Mouse (Mus musculus) neural tube, embryonic 11.5 days (tissue): ENCODE measurements around the gene Fam189a2. TPM values are rescaled to one million over a fixed set of nuclear protein-coding genes. Genes with fewer than 3 reads are reported as not detected.

Experiments
- ATAC-seq: fragments of 200-750 bp; cut with Nextera tagmentation; 2 replicates; pipeline ENCODE4 v1.8.0; 2017; ENCODE audit warnings: moderate number of reproducible peaks, mild to moderate bottlenecking, moderate TSS enrichment, moderate library complexity; ENCODE audit not compliant: insufficient read depth, low FRiP score, low TSS enrichment
- DNase-seq: peaks from one replicate; pipeline ENCODE4 v3.0.0-alpha.2; 2015; ENCODE audit warnings: low spot score
- H3K27ac ChIP-seq: fragments of 300-500 bp; sonication (generic); 2 replicates; pipeline ENCODE4 v1.5.1; 2014; ENCODE audit warnings: low read depth, mild to moderate bottlenecking, low read length
- H3K27me3 ChIP-seq: fragments of 300-500 bp; sonication (generic); 2 replicates; pipeline ENCODE4 v1.6.1; 2014; ENCODE audit warnings: mild to moderate bottlenecking, low read length, mixed read lengths; ENCODE audit not compliant: control insufficient read depth, insufficient read depth
- H3K36me3 ChIP-seq: fragments of 300-500 bp; sonication (generic); 2 replicates; pipeline ENCODE4 v1.6.1; 2014; ENCODE audit warnings: mild to moderate bottlenecking, low read length, moderate library complexity, mixed read lengths; ENCODE audit not compliant: control insufficient read depth, insufficient read depth
- H3K4me1 ChIP-seq: fragments of 300-500 bp; sonication (generic); 2 replicates; pipeline ENCODE4 v1.6.1; 2014; ENCODE audit warnings: low read length, mixed read lengths; ENCODE audit not compliant: control insufficient read depth, insufficient read depth
- H3K4me2 ChIP-seq: fragments of 300-500 bp; sonication (generic); 2 replicates; pipeline ENCODE4 v1.6.1; 2014; ENCODE audit warnings: low read depth, mild to moderate bottlenecking, moderate library complexity
- H3K4me3 ChIP-seq: fragments of 300-500 bp; sonication (generic); 2 replicates; pipeline ENCODE4 v1.5.1; 2014; ENCODE audit warnings: low read depth, low read length
- H3K9ac ChIP-seq: fragments of 300-500 bp; sonication (generic); 2 replicates; pipeline ENCODE4 v1.6.1; 2014; ENCODE audit warnings: mild to moderate bottlenecking, low read length
- H3K9me3 ChIP-seq: fragments of 300-500 bp; sonication (generic); 2 replicates; pipeline ENCODE4 v1.6.1; 2016; ENCODE audit warnings: low read length; ENCODE audit not compliant: control insufficient read depth
- WGBS: fragments of 180-500 bp; shearing (Covaris S2); extraction: QIAGEN DNeasy Blood & Tissue Kit; methylation state at CpG from one replicate; pipeline ENCODE4 v1.1.7; 2014; 5-methylcytosine and 5-hydroxymethylcytosine counted together
- polyA plus RNA-seq: library from polyadenylated mRNA; unstranded; fragments of >200 nt; fragmentation: Nextera tagmentation; extraction: Ambion mirVana; gene quantifications from 2 replicates; pipeline ENCODE4 v1.2.1, GENCODE M21; 2014

The Fam189a2 gene
- 1.9 and 2.4 TPM in 2 replicates for polyA plus RNA-seq

DNA sequence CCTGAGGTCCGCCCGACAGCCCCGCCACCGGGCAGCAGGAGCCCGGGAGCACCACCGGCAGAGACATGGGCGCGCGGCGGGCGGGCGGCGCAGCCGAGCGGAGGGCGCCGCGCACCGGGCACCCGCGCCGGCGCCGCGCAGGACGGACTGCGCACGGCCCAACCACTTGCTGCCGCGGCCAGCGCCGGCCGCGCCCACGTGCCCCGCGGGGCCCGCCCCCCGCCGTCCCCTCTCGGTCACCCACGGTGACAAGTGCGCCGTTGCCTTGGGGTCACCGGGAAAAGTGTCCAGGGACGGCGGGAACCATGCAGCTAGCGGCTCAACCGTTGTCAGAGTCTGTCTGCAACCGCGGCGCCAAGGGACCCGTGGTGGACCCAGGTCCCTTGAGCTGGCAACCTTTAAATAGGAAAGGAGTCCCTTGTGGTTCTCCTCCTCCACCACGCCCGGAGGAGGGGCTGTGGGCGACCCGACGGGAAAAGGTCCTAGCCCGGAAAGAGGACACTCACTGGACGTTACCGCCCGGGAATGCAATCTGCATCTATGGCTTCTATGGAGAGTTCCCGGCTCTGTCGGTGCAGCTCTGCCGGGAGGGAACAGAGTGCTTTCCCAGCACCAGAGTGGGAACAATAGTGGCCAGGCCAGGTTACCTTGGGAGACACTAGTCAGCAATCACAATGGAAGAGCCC lies at the start of gene Fam189a2:
Gene Fam189a2, minus strand, starts transcription at position 149 of the 686 bp plus-strand sequence.
- 0 out of 2 replicates have a peak, but pooled peaks cover 5% of the 10 kb centered on the region for H3K4me1 ChIP-seq
- H3K4me3 ChIP-seq, result peak within 1 kb of the TSS; percentile 58
- peak within 1 kb of the TSS; percentile 96 for H3K4me2 ChIP-seq
- peak; percentile 78; the same call in 1 of the 2 replicates for ATAC-seq
- H3K9me3 ChIP-seq, result no peaks in the 10 kb centered on the region
- H3K27ac ChIP-seq, result no peak within 1 kb of the TSS
- no peak for DNase-seq
- H3K36me3 ChIP-seq, result no peaks in the 10 kb centered on the region
- WGBS, result under 1% methylated on average over 41 of the region's 65 CpGs
- peaks cover 18% of the 10 kb centered on the region for H3K27me3 ChIP-seq
- H3K9ac ChIP-seq, result peak within 1 kb of the TSS; percentile 69

DNA sequence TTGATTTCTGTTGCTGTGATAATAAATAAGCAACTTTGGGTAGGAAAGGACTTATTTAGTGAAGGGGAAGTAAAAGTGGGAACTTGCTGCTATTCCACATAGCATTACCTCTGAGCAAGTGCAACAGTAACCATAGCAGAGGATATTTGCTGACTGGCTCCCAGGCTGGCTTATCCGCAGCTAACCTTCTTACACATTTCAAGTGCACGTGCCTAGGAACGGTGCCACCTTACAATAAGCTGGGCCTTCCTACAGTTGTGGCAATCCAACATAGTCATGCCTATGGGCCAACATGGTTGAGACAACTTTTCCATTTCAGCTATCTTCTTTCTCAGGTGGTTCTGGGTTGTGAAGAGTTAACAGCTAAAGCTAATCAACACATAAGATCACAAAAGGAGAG lies 46.8 kb upstream of the Fam189a2 start:
- 91% methylated on average over 3 of the region's 3 CpGs for WGBS
- H3K36me3 ChIP-seq, result no peaks in the 10 kb centered on the region
- H3K4me3 ChIP-seq, result no peak overlapping the region
- H3K27ac ChIP-seq, result no peak overlapping the region
- H3K9ac ChIP-seq, result no peak overlapping the region
- H3K27me3 ChIP-seq, result no peaks in the 10 kb centered on the region
- no peaks in the 10 kb centered on the region for H3K4me1 ChIP-seq
- no peak for ATAC-seq
- no peak for DNase-seq
- no peak overlapping the region for H3K4me2 ChIP-seq
- no peaks in the 10 kb centered on the region for H3K9me3 ChIP-seq

DNA sequence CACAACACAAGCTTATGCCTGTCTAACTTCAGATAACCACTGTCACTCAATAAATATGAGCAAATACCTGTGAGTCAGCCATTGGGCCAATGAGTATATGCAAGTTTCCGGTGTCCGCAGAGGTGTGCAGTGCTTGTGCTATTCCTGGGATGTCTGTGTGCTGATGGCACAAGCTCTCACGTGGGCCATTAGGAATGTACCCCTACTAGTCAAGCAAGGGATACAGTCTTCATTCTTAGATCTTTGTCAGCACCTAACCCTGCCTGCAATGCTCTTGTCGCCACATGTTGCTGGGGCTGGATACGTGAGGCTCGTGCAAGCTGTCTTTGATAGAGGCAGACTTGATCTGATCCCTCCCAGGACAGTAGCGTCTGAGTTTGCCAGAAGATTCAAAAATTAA lies 45.7 kb upstream of the Fam189a2 start:
- no peak overlapping the region for H3K27ac ChIP-seq
- no peaks in the 10 kb centered on the region for H3K36me3 ChIP-seq
- no peaks in the 10 kb centered on the region for H3K27me3 ChIP-seq
- H3K4me2 ChIP-seq, result no peak overlapping the region
- 92% methylated on average over 7 of the region's 7 CpGs for WGBS
- H3K9me3 ChIP-seq, result no peaks in the 10 kb centered on the region
- no peaks in the 10 kb centered on the region for H3K4me1 ChIP-seq
- ATAC-seq (no peak), DNase-seq (no peak)
- H3K4me3 ChIP-seq, result no peak overlapping the region
- H3K9ac ChIP-seq, result no peak overlapping the region

DNA sequence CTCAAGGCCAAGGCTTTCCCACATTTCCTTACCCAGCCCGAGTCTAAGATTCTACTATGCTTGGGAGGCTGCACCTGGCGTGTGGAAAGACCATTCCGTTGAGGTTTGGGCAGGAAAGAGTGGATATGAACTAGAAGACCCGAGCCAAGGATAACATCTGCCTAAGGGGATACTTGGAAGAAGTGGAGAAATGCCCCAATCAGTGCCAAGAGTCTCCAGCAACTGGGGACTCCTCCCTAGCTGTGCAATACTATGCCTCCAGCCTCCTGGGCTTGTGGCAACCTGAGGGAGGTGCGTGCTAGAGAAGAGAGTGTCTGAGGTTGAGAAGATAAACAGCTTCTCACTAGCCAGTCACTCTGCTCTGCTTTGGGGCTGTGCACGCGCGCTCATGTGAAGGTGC lies 45.1 kb upstream of the Fam189a2 start:
- H3K36me3 ChIP-seq, result no peaks in the 10 kb centered on the region
- 91% methylated on average over 8 of the region's 8 CpGs for WGBS
- H3K4me3 ChIP-seq, result no peak overlapping the region
- no peak overlapping the region for H3K4me2 ChIP-seq
- no peaks in the 10 kb centered on the region for H3K27me3 ChIP-seq
- H3K9ac ChIP-seq, result no peak overlapping the region
- no peaks in the 10 kb centered on the region for H3K9me3 ChIP-seq
- DNase-seq (no peak), ATAC-seq (no peak)
- no peaks in the 10 kb centered on the region for H3K4me1 ChIP-seq
- no peak overlapping the region for H3K27ac ChIP-seq

DNA sequence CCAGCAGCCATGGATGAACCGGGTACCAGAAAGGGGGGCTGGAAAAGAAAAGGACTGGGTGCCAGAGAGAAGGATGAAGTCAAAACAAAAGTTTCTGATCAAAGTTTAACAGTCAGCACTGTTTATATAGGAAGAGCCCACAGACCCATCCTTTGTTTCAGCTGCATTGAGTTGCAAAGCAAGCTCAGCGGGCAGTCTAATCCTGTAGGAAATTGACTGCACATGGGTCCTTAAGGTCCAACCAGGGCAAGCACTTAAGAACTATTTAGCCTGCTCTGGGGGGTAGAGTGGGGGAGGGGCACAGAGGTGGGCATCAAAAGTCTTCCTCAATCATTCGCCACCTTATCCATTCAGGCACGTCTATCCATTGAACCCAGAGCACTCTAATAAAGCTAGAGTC lies 42.3 kb upstream of the Fam189a2 start:
- no peak overlapping the region for H3K27ac ChIP-seq
- H3K9me3 ChIP-seq, result no peaks in the 10 kb centered on the region
- H3K4me2 ChIP-seq, result no peak overlapping the region
- no peaks in the 10 kb centered on the region for H3K4me1 ChIP-seq
- no peak overlapping the region for H3K4me3 ChIP-seq
- DNase-seq, result no peak
- no peaks in the 10 kb centered on the region for H3K36me3 ChIP-seq
- 55% methylated on average over 4 of the region's 4 CpGs for WGBS
- H3K9ac ChIP-seq, result no peak overlapping the region
- no peak for ATAC-seq
- no peaks in the 10 kb centered on the region for H3K27me3 ChIP-seq

DNA sequence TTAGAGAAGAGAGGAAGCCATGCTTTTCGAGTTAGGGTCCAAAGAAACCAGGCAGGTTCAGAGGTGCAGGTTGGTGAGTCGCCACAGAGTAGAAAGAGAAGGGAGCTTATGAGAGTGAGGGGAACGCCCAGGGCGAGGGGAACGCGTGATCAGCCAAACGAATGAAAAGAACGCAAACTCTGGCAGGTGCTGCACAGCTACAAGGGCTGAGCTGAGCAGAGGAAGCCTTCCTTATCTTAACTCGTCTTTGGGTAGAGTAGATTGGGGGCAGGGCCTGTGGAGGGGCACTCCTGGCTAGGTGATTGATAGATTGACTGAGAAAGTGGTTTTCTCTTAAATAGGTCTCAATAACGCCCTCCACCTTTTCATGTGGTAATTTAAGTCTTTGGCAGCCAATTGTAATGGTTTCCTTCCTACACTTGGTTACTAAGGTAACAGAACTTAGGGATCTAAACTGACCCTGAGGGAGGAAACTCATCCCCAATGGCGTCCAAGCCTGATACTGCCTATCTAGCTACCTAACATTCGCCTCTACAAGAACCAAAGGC lies 33.6 kb upstream of the Fam189a2 start:
- DNase-seq (no peak), ATAC-seq (no peak)
- H3K4me1 ChIP-seq, result no peaks in the 10 kb centered on the region
- H3K9me3 ChIP-seq, result no peaks in the 10 kb centered on the region
- no peaks in the 10 kb centered on the region for H3K27me3 ChIP-seq
- H3K9ac ChIP-seq, result no peak overlapping the region
- 37% methylated on average over 12 of the region's 12 CpGs for WGBS
- H3K36me3 ChIP-seq, result no peaks in the 10 kb centered on the region
- no peak overlapping the region for H3K27ac ChIP-seq
- no peak overlapping the region for H3K4me2 ChIP-seq
- H3K4me3 ChIP-seq, result no peak overlapping the region

DNA sequence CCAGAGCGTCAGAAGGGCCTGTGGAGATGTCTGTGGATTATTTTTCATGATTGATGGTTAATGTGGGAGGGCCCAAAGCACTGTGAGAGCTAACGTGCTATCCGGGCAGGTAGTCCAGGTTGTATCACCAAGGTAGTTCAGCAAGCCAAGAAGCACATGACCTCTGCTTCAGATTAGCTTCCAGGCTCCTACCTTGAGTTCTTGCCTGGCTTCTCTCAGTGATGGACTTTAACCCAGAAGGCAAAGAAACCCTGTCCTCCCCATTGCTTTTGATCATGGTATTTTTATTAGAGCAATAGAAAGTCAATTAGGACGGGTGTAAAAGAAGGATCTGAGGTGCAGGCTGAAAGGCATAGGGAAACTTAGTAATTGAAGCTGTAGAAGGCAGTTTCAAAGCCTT lies 32.8 kb upstream of the Fam189a2 start:
- Histone ChIP-seq H3K9me3 (no peaks in the 10 kb centered on the region), H3K27me3 (no peaks in the 10 kb centered on the region), H3K4me1 (no peaks in the 10 kb centered on the region), H3K4me2 (no peak overlapping the region), H3K4me3 (no peak overlapping the region), H3K27ac (no peak overlapping the region), H3K36me3 (no peaks in the 10 kb centered on the region), H3K9ac (no peak overlapping the region)
- no peak for DNase-seq
- WGBS, result 49% methylated on average over 4 of the region's 4 CpGs
- no peak for ATAC-seq

DNA sequence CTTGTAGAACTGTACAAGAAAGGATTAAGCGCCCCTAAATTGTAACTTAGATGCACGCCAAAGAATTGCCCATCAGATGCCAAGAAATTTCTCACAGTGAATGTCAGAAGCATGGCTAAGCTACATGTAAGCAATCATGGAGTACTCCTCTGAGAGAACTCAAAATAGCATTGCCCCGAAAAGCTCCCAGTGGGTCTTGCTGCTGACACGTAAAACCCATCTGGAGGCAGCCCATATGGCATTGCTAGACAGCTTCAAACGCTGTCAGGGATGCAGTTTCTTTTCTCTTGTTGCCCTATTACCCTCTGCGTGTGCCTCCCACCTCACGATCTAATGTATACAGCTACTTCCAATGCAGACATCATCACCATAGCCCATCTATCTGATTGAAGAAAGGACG lies 28.0 kb upstream of the Fam189a2 start:
- Histone ChIP-seq H3K9ac (no peak overlapping the region), H3K9me3 (no peaks in the 10 kb centered on the region), H3K4me1 (no peaks in the 10 kb centered on the region), H3K4me3 (no peak overlapping the region), H3K4me2 (no peak overlapping the region), H3K36me3 (no peaks in the 10 kb centered on the region), H3K27ac (no peak overlapping the region), H3K27me3 (no peaks in the 10 kb centered on the region)
- no peak for DNase-seq
- 68% methylated on average over 8 of the region's 8 CpGs for WGBS
- no peak for ATAC-seq

DNA sequence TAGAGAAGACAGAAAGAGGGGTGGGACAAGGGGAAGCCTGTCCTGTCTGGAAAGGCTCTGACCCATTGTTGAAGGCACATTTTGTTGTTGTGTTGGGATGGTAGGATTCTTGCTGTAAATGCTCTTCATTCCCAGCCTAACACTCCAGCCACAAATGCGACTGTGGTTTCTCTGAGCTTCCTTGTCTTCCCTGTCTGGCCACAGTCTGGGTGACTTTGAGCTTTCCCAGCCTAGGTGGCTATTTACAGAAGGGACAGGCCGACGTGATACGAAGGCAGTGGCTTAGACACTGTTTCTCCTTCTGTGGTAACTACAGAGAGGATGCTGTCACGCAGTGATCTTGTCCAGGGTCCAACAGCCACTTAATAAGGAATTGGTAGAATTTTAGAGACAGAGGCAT lies 27.2 kb upstream of the Fam189a2 start:
- WGBS, result 88% methylated on average over 5 of the region's 5 CpGs
- H3K9ac ChIP-seq, result no peak overlapping the region
- no peak for DNase-seq
- H3K27me3 ChIP-seq, result no peaks in the 10 kb centered on the region
- no peaks in the 10 kb centered on the region for H3K36me3 ChIP-seq
- no peak overlapping the region for H3K27ac ChIP-seq
- H3K4me1 ChIP-seq, result no peaks in the 10 kb centered on the region
- no peak overlapping the region for H3K4me2 ChIP-seq
- H3K4me3 ChIP-seq, result no peak overlapping the region
- ATAC-seq, result no peak
- no peaks in the 10 kb centered on the region for H3K9me3 ChIP-seq
